Mouse (Mus musculus) liver, embryonic 13.5 days (tissue): ENCODE measurements around the gene Foxd1. TPM values are rescaled to one million over a fixed set of nuclear protein-coding genes. Genes with fewer than 3 reads are reported as not detected.

Experiments used
- ATAC-seq: fragments of 200-750 bp; cut with Nextera tagmentation; 2 replicates; pipeline ENCODE4 v1.8.0; 2017; ENCODE audit warnings: low read depth, mild to moderate bottlenecking, moderate number of reproducible peaks, moderate library complexity
- DNase-seq: peaks from one replicate; pipeline ENCODE4 v3.0.0; 2022
- H3K27ac ChIP-seq: fragments of 300-500 bp; sonication (generic); 2 replicates; pipeline ENCODE4 v1.5.1; 2015; ENCODE audit warnings: moderate library complexity, mild to moderate bottlenecking, inconsistent platforms
- H3K27me3 ChIP-seq: fragments of 300-500 bp; sonication (generic); 2 replicates; pipeline ENCODE4 v1.6.1; 2015; ENCODE audit warnings: mild to moderate bottlenecking, inconsistent platforms
- H3K36me3 ChIP-seq: fragments of 300-500 bp; sonication (generic); 2 replicates; pipeline ENCODE4 v1.6.1; 2015; ENCODE audit warnings: mild to moderate bottlenecking, inconsistent platforms
- H3K4me1 ChIP-seq: fragments of 300-500 bp; sonication (generic); replicated peaks from 2 replicates; pipeline ENCODE4 v1.6.1; 2015; ENCODE audit warnings: inconsistent platforms
- H3K4me2 ChIP-seq: fragments of 300-500 bp; sonication (generic); 2 replicates; pipeline ENCODE4 v1.6.1; 2015; ENCODE audit warnings: inconsistent platforms, mild to moderate bottlenecking, moderate library complexity
- H3K4me3 ChIP-seq: fragments of 300-500 bp; sonication (generic); replicated peaks from 2 replicates; pipeline ENCODE4 v1.5.1; 2015; ENCODE audit warnings: mild to moderate bottlenecking, inconsistent platforms
- H3K9ac ChIP-seq: fragments of 300-500 bp; sonication (generic); 2 replicates; pipeline ENCODE4 v1.6.1; 2015; ENCODE audit warnings: mild to moderate bottlenecking, inconsistent platforms
- H3K9me3 ChIP-seq: fragments of 300-500 bp; sonication (generic); replicated peaks from 2 replicates; pipeline ENCODE4 v1.6.1; 2016; ENCODE audit warnings: inconsistent platforms
- WGBS: fragments of 180-500 bp; shearing (Covaris S2); methylation state at CpG from one replicate; pipeline ENCODE4 v1.1.7; 2015; ENCODE audit not compliant: insufficient replicate concordance; 5-methylcytosine and 5-hydroxymethylcytosine counted together
- polyA plus RNA-seq: library from polyadenylated mRNA; unstranded; fragments of >200 nt; fragmentation: Nextera tagmentation; extraction: Ambion mirVana; gene quantifications from 2 replicates; pipeline ENCODE4 v1.2.1, GENCODE M21; 2015

Gene Foxd1
- polyA plus RNA-seq, 1 experiment from 2014 or later = not detected

GRCm38 (mm10) chr13:98390363-98390762 lies 36.3 kb downstream of the Foxd1 start:
- H3K4me2 ChIP-seq = peak overlapping the region; percentile 57; the same call in 1 of the 2 replicates
- no peak overlapping the region for H3K27ac ChIP-seq
- H3K27me3 ChIP-seq = peaks cover 68% of the 10 kb centered on the region
- H3K36me3 ChIP-seq = no peaks in the 10 kb centered on the region
- H3K4me1 ChIP-seq = 0 out of 2 replicates have a peak, but pooled peaks cover 3% of the 10 kb centered on the region
- WGBS = 17% methylated on average over 6 of the region's 6 CpGs
- DNase-seq = no peak
- no peak overlapping the region for H3K4me3 ChIP-seq
- no peaks in the 10 kb centered on the region for H3K9me3 ChIP-seq
- no peak for ATAC-seq
- no peak overlapping the region for H3K9ac ChIP-seq

GRCm38 (mm10) chr13:98390771-98391634 lies 37.0 kb downstream of the Foxd1 start:
- no peak overlapping the region for H3K9ac ChIP-seq

GRCm38 (mm10) chr13:98391635-98391990 lies 37.6 kb downstream of the Foxd1 start:
- DNase-seq (no peak), ATAC-seq (no peak)
- peaks cover 68% of the 10 kb centered on the region for H3K27me3 ChIP-seq
- no peak overlapping the region for H3K27ac ChIP-seq
- no peak overlapping the region for H3K9ac ChIP-seq
- H3K9me3 ChIP-seq = no peaks in the 10 kb centered on the region
- H3K4me1 ChIP-seq = 0 out of 2 replicates have a peak, but pooled peaks cover 3% of the 10 kb centered on the region
- no peaks in the 10 kb centered on the region for H3K36me3 ChIP-seq
- peak overlapping the region; percentile 57 for H3K4me2 ChIP-seq
- peak overlapping the region; percentile 36; the same call in 1 of the 2 replicates for H3K4me3 ChIP-seq
- WGBS = 3% methylated on average over 4 of the region's 4 CpGs

More at GRCm38 (mm10) chr13:98390771-98391634, 37.0 kb downstream of the Foxd1 start:
- 1% methylated on average over 66 of the region's 68 CpGs for WGBS
- Histone ChIP-seq H3K36me3 (no peaks in the 10 kb centered on the region), H3K4me1 (0 out of 2 replicates have a peak, but pooled peaks cover 3% of the 10 kb centered on the region), H3K27ac (no peak overlapping the region), H3K27me3 (peaks cover 68% of the 10 kb centered on the region), H3K4me3 (peak overlapping the region; percentile 36), H3K9me3 (no peaks in the 10 kb centered on the region), H3K4me2 (peak overlapping the region; percentile 57)
- ATAC-seq (no peak), DNase-seq (no peak)

GRCm38 (mm10) chr13:98392031-98392430 lies 38.0 kb downstream of the Foxd1 start:
- no peak overlapping the region for H3K9ac ChIP-seq
- no peak overlapping the region for H3K27ac ChIP-seq
- no peaks in the 10 kb centered on the region for H3K9me3 ChIP-seq
- no peaks in the 10 kb centered on the region for H3K36me3 ChIP-seq
- ATAC-seq (no peak), DNase-seq (no peak)
- H3K4me2 ChIP-seq = no peak overlapping the region
- WGBS = 26% methylated on average over 6 of the region's 6 CpGs
- no peak overlapping the region for H3K4me3 ChIP-seq
- H3K4me1 ChIP-seq = 0 out of 2 replicates have a peak, but pooled peaks cover 3% of the 10 kb centered on the region
- peaks cover 68% of the 10 kb centered on the region for H3K27me3 ChIP-seq

- peaks cover 57% of the 10 kb centered on the region for H3K27me3 ChIP-seq
- 28% methylated on average over 10 of the region's 10 CpGs for WGBS
- no peak for DNase-seq
These were observed 39.5 kb downstream of the Foxd1 start for GRCm38 (mm10) chr13:98393356-98394070.

More at GRCm38 (mm10) chr13:98393356-98394070, 39.5 kb downstream of the Foxd1 start:
- 0 out of 2 replicates have a peak, but pooled peaks cover 3% of the 10 kb centered on the region for H3K4me1 ChIP-seq
- no peak overlapping the region for H3K9ac ChIP-seq
- H3K36me3 ChIP-seq = no peaks in the 10 kb centered on the region
- no peak for ATAC-seq
- no peak overlapping the region for H3K4me3 ChIP-seq
- H3K27ac ChIP-seq = no peak overlapping the region
- no peaks in the 10 kb centered on the region for H3K9me3 ChIP-seq
- H3K4me2 ChIP-seq = no peak overlapping the region

Other genes starting within 250 kb of the Foxd1 start
- 0.40 and 0.52 TPM in 2 replicates for gene Arhgef28, start 147.8 kb upstream of the Foxd1 start, polyA plus RNA-seq
- gene Utp15, start 91.2 kb upstream of the Foxd1 start, polyA plus RNA-seq = 17.8 and 22.0 TPM in 2 replicates
- gene Ankra2, start 91.2 kb upstream of the Foxd1 start, polyA plus RNA-seq = 7.6 and 9.3 TPM in 2 replicates
- not detected in 2 replicates for gene Gm21976, start 74.4 kb upstream of the Foxd1 start, polyA plus RNA-seq
- 521 and 607 TPM in 2 replicates for gene Btf3, start 37.2 kb upstream of the Foxd1 start, polyA plus RNA-seq
- gene Gm10320, start 137.8 kb downstream of the Foxd1 start, polyA plus RNA-seq = 0.76 and 1.5 TPM in 2 replicates